10 mouse cellular contexts compared by ENCODE assay signal in genomic region chr15:32568181-32568857, GRCm38 (mm10).
DNase-seq lines count a peak whose midpoint lies in the region; ATAC-seq and TF ChIP-seq lines count a peak whose summit lies in the region.
"Had no signal": no experiment of that assay in that cellular context is flagged by ENCODE, and none has a peak within 500 bp of the region (broad histone marks: within the 10 kb centered on the region; RNA-seq: fewer than 3 reads in every experiment).

No protein-coding gene starts in this region.

- 97% methylated on average over 3 of the region's 3 CpGs for WGBS in embryonic facial prominence, embryonic 14.5 days
- WGBS in embryonic facial prominence, embryonic 10.5 days = 86% methylated on average over 3 of the region's 3 CpGs
- WGBS in cerebellum, adult 2 months = 90% methylated on average over 3 of the region's 3 CpGs
- 69% methylated on average over 3 of the region's 3 CpGs for WGBS in midbrain, embryonic 16.5 days

- H3K27me3 ChIP-seq in embryonic facial prominence, embryonic 14.5 days (replicated peaks; ENCODE audit: control insufficient read depth, insufficient read depth, low read length) = no peaks in the 10 kb centered on the region
- H3K27me3 ChIP-seq in embryonic facial prominence, embryonic 10.5 days (replicated peaks; ENCODE audit: low read depth, poor library complexity, severe bottlenecking) = no peaks in the 10 kb centered on the region
- no peaks in the 10 kb centered on the region for H3K27me3 ChIP-seq in cerebellum, adult 2 months (ENCODE audit: control insufficient read depth, insufficient read depth, low read length)
- H3K27me3 ChIP-seq in midbrain, embryonic 16.5 days (ENCODE audit: control insufficient read depth, insufficient read depth, low read depth, low read length) = no peaks in the 10 kb centered on the region
- H3K27me3 ChIP-seq: embryonic facial prominence, embryonic 12.5 days had no signal

- no peak overlapping the region for H3K27ac ChIP-seq in embryonic facial prominence, embryonic 14.5 days (replicated peaks; ENCODE audit: low read depth, low read length)
- H3K27ac ChIP-seq in embryonic facial prominence, embryonic 10.5 days (replicated peaks) = no peak overlapping the region
- no peak overlapping the region for H3K27ac ChIP-seq in cerebellum, adult 2 months (ENCODE audit: insufficient read depth, low read length)
- no peak overlapping the region for H3K27ac ChIP-seq in midbrain, embryonic 16.5 days (ENCODE audit: low read length)
- H3K27ac ChIP-seq: embryonic facial prominence, embryonic 12.5 days; liver, embryonic 14.5 days had no signal

- ATAC-seq in embryonic facial prominence, embryonic 14.5 days (ENCODE audit: low read depth) = no peak; the same call in 1 of the 2 replicates
- ATAC-seq in midbrain, embryonic 16.5 days = 0 out of 2 replicates have a peak, but pooled peaks have one; percentile 21
- ATAC-seq in granulocyte monocyte progenitor cell, adult 5-6 weeks (replicated peaks; ENCODE audit: poor library complexity, severe bottlenecking) = no peak

- H3K4me3 ChIP-seq in embryonic facial prominence, embryonic 14.5 days (ENCODE audit: low read depth, low read length) = no peak overlapping the region
- no peak overlapping the region for H3K4me3 ChIP-seq in embryonic facial prominence, embryonic 10.5 days
- H3K4me3 ChIP-seq in cerebellum, adult 2 months (replicated peaks; ENCODE audit: insufficient read depth, low read depth, low read length) = no peak overlapping the region
- H3K4me3 ChIP-seq in midbrain, embryonic 16.5 days (ENCODE audit: low read depth, low read length) = no peak overlapping the region
- H3K4me3 ChIP-seq: embryonic facial prominence, embryonic 12.5 days had no signal

- TF ChIP-seq POLR2A in cerebellum, adult 2 months (IDR thresholded peaks at IDR 0.05; ENCODE audit: borderline replicate concordance, insufficient read depth, low read length) = no peak

- peak; percentile 55; the same call in 1 of the 2 replicates for TF ChIP-seq CTCF in cerebellum, adult 2 months (IDR thresholded peaks at IDR 0.05; ENCODE audit: borderline replicate concordance, insufficient read depth, low read depth, low read length)

- peak; percentile 24 for DNase-seq in embryonic facial prominence, embryonic 14.5 days (ENCODE audit: low spot score)
- no peak for DNase-seq in embryonic facial prominence, embryonic 10.5 days (ENCODE audit: low spot score)
- DNase-seq in layer of hippocampus, adult 9-10 months (ENCODE audit: low spot score) = peak; percentile 17
- DNase-seq in layer of hippocampus, adult 8-10 months (ENCODE audit: low spot score in 2 of 2) = no peak
- DNase-seq in cerebellum, adult 2 months = peak; percentile 38 to 63
- no peak for DNase-seq in thymus, postnatal 25 days

- H3K4me1 ChIP-seq in embryonic facial prominence, embryonic 14.5 days (ENCODE audit: control insufficient read depth, insufficient read depth, low read length) = no peaks in the 10 kb centered on the region
- no peaks in the 10 kb centered on the region for H3K4me1 ChIP-seq in embryonic facial prominence, embryonic 10.5 days
- H3K4me1 ChIP-seq in cerebellum, adult 2 months (ENCODE audit: control insufficient read depth, insufficient read depth, low read length) = no peaks in the 10 kb centered on the region
- H3K4me1 ChIP-seq in midbrain, embryonic 16.5 days (ENCODE audit: control insufficient read depth, insufficient read depth, low read length) = no peaks in the 10 kb centered on the region
- H3K4me1 ChIP-seq: embryonic facial prominence, embryonic 12.5 days had no signal

- no peak overlapping the region for H3K4me2 ChIP-seq in embryonic facial prominence, embryonic 14.5 days (ENCODE audit: low read depth, low read length)
- no peak overlapping the region for H3K4me2 ChIP-seq in midbrain, embryonic 16.5 days (ENCODE audit: low read length)
- H3K4me2 ChIP-seq: embryonic facial prominence, embryonic 12.5 days had no signal

- H3K36me3 ChIP-seq in embryonic facial prominence, embryonic 14.5 days (ENCODE audit: control insufficient read depth, insufficient read depth, low read length) = no peaks in the 10 kb centered on the region
- H3K36me3 ChIP-seq in embryonic facial prominence, embryonic 10.5 days (replicated peaks) = 0 out of 2 replicates have a peak, but pooled peaks cover 7% of the 10 kb centered on the region
- no peaks in the 10 kb centered on the region for H3K36me3 ChIP-seq in midbrain, embryonic 16.5 days (ENCODE audit: control insufficient read depth, insufficient read depth, low read length)
- H3K36me3 ChIP-seq: embryonic facial prominence, embryonic 12.5 days had no signal

- no peaks in the 10 kb centered on the region for H3K9me3 ChIP-seq in embryonic facial prominence, embryonic 14.5 days (ENCODE audit: control insufficient read depth, low read length)
- H3K9me3 ChIP-seq in embryonic facial prominence, embryonic 10.5 days = no peaks in the 10 kb centered on the region
- no peaks in the 10 kb centered on the region for H3K9me3 ChIP-seq in midbrain, embryonic 16.5 days (replicated peaks; ENCODE audit: control insufficient read depth, low read length, poor library complexity, severe bottlenecking)
- H3K9me3 ChIP-seq: embryonic facial prominence, embryonic 12.5 days had no signal

- no peak overlapping the region for H3K9ac ChIP-seq in embryonic facial prominence, embryonic 14.5 days (ENCODE audit: low read depth, low read length)
- no peak overlapping the region for H3K9ac ChIP-seq in midbrain, embryonic 16.5 days (ENCODE audit: low read depth, low read length)
- H3K9ac ChIP-seq: embryonic facial prominence, embryonic 12.5 days; liver, embryonic 14.5 days had no signal

Comparison
In these comparisons a context has a peak if more than half of its experiments do, and no peak if none do; other contexts are left out.
1. DNase-seq: peak in embryonic facial prominence, embryonic 14.5 days (single experiment), layer of hippocampus, adult 9-10 months (single experiment) and cerebellum, adult 2 months (2 of 2); none in embryonic facial prominence, embryonic 10.5 days (single experiment), layer of hippocampus, adult 8-10 months (0 of 2) and thymus, postnatal 25 days (single experiment).